Mouse (Mus musculus): ENCODE data around the gene Kif5a.
"Not testable (repeated sequence)": the region's sequence is repeated elsewhere in the genome, so short reads cannot be mapped to it uniquely, and the experiment has no call there.

Kif5a gene

GRCm38 (mm10) chr10:127211414-127211854, 51.7 kb downstream of the Kif5a start, which contains the start of gene Pip4k2c:
Gene Pip4k2c (minus strand): TSS chr10:127211585.
- peak; percentile 92 for DNase-seq

GRCm38 (mm10) chr10:127210961-127211405, 52.2 kb downstream of the Kif5a start:
- DNase-seq = peak; percentile 46

GRCm38 (mm10) chr10:127209928-127210570, 53.1 kb downstream of the Kif5a start:
- DNase-seq = no peak

DNA sequence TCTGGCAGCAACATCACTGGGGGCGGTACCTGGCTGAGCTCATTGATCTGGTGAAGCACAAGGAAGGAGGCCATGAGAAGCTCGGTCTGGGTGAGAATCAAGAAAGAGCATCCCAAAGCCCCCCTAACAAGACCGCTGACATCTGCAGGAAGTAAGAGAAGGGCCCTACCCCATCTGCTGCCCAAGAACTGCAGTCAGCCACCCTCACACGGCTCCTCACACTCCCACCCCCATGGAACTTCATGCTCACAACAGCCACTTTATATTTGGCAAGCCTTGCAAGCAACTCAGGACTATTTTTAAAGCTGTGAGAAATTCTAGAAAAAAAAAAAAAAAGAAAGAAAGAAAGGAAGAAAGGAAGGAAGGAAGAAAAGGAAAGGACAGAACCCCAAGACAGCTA, 54.2 kb downstream of the Kif5a start:
- DNase-seq = no peak

GRCm38 (mm10) chr10:127205373-127205772, 57.8 kb downstream of the Kif5a start:
- no peak for DNase-seq

DNA sequence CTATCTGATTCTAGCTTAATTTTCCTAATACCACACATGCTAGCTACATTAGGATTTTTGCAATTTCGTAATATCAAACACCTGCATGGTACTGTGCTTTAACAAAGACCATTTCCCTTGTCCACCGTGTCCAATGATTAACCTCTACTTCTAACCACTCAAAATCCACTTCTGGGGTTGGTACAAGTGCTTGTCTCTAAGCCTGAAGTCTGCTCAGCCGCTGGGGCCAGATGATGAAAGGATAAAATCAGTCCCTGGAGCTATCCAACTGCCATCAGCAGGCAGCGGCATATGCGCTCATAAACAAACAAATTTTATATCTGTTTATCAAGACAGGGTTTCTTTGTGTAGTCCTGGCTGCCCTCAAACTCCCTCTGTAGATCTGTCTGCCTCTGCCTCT, 58.6 kb downstream of the Kif5a start:
- DNase-seq = no peak

- DNase-seq = no peak
Measured at GRCm38 (mm10) chr10:127203106-127203505, 60.0 kb downstream of the Kif5a start.

- no peak for DNase-seq
Measured at GRCm38 (mm10) chr10:127200279-127200678, 62.9 kb downstream of the Kif5a start.

DNA sequence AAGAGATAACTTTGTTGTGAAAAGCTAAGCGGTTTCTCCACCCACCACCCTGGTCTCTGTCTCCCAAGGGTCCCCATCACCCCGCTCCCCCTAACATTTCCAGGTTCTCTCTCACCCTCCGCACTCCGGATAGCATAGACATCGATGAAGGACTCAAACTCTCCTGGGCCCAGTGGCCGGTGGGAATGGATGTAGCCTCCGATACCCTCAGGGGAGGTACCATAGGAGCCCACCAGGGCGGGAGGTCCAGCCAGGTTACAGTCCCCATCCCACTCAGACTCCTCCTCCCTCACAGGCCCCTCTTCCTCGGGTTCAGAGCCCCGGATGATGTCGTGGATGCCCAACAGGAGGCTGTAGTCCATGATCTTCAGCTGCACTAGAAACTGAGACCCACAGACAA, 63.7 kb downstream of the Kif5a start:
- no peak for DNase-seq

DNA sequence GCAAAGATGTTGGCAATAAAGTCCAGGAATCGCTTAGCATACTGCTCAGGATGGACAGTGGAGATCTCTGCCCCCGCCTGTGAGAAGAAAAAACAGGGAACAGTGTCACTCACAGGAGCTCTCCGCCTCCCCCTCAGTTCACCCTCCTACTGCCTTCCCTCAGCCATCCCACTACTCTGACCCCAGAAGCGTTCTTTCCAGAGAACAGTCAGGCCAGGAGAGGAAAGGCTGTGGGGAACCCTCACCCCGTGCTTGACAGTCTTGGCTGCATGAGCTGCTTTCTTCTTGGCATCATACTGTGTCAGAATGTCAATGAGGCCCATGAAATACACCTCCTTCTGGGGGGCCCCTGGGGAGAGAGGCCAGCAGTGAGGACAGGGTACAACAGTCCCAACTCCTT, 64.1 kb downstream of the Kif5a start:
- DNase-seq = no peak

- no peak for DNase-seq
Measured at GRCm38 (mm10) chr10:127198492-127198891, 64.7 kb downstream of the Kif5a start.

DNA sequence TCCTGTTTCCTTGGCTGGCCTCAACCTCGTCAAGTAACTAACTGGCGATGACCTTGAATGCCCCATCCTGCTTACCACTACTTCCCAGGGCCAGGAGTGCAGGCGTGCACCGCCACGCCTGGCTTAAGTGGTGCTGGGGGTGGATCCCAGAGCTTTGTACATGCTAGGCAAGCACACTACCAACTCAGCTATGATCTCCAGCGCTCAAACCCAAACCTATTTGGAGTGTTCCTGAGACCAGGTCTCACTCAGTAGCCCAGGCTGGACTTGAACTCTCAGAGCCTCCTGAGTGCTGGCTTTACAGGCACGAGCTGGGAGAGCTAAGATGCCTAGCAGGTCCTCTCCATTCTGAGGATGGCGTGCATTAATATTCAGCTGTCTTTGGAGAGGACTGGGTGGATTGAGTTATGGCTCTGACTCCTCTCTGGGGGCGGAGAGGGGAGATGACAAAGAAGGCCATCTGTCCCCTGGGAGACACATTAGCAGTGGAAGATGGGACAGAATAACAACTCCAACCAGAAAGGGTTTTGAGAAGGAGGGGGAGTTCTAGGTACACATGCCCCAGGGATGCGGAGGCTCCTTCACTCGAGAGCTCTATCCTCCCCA, 65.5 kb downstream of the Kif5a start:
- no peak for DNase-seq

- no peak for DNase-seq
Measured at GRCm38 (mm10) chr10:127197104-127197503, 66.0 kb downstream of the Kif5a start.

- peak; percentile 75 for DNase-seq
Measured at GRCm38 (mm10) chr10:127196392-127196791, 66.8 kb downstream of the Kif5a start.

DNA sequence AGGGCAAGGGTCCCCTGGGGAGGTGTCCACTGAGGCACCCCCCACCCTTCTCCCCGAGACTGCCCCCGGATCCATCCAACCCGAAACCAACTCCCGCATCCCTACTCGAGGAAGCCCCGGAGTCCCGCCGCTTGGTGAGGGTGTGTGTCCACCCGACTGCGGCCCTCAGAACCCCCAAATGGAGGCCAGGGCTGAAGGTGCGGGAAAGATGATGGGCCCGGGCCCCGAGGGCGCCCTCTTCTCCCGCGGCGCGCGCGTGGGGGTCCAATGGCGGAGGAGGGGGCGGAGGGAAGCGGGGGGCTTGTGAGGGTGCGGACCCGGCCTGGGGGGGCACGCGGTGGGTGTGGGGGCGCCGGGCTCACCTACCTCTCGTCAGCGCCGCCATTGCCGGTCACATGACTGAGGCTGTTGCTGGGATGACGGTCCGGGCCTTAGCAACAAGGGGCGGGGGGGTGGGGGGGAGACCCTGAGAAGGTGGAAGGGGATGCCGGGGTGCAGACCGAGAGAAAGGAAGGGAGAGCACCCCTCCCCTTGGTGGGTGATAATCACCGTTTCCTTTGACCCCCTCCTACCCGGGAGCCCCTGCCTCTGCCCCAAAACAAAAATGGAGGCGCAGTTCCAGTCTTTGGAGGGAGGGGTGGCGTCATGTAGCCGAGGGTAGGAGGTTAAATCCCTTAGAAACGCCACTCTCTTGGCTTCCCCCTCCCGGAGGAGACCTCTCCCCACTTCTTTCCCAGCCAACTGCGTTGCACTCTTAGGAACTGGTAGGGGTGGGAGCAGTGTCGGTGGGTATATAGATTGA, 67.6 kb downstream of the Kif5a start, which contains the start of gene Dtx3:
Dtx3 (minus strand) TSS at position 401 of the 802 bp plus-strand sequence.
- peak; percentile 76 for DNase-seq

- DNase-seq = peak; percentile 59
Measured at GRCm38 (mm10) chr10:127194428-127195327, 68.5 kb downstream of the Kif5a start.

DNA sequence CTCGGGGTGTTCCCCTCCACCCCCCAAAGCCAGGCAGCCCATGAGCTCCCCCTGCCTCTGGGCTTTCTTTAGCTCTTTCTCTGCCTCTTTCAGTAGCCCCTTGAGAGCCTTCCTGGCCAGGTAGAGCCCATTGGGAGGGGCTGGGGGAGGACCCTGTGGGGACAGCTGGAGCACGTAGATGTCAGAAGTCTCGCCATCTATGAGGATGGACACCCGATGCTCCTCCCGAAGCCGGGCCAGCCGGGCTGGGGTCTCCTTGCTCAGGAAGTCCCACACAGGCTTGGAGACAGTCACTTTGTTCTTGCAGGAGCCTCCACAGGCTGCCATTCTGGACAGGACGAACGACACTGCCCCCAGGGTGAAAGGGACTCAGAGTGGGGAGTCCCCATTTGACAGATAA, 70.1 kb downstream of the Kif5a start:
- DNase-seq = no peak

DNA sequence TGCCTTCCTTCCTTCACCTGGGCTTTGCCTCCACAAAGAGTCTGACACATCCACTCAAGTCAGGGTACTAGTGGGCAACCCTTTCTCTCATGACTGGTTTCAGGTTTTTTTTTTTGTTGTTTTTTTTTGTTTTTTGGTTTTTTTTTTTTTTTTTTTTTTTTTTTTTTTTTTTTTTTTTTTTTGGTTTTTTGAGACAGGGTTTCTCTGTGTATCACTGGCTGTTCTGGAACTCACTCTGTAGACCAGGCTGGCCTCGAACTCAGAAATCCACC, 71.2 kb downstream of the Kif5a start:
- not testable (repeated sequence) for DNase-seq

DNA sequence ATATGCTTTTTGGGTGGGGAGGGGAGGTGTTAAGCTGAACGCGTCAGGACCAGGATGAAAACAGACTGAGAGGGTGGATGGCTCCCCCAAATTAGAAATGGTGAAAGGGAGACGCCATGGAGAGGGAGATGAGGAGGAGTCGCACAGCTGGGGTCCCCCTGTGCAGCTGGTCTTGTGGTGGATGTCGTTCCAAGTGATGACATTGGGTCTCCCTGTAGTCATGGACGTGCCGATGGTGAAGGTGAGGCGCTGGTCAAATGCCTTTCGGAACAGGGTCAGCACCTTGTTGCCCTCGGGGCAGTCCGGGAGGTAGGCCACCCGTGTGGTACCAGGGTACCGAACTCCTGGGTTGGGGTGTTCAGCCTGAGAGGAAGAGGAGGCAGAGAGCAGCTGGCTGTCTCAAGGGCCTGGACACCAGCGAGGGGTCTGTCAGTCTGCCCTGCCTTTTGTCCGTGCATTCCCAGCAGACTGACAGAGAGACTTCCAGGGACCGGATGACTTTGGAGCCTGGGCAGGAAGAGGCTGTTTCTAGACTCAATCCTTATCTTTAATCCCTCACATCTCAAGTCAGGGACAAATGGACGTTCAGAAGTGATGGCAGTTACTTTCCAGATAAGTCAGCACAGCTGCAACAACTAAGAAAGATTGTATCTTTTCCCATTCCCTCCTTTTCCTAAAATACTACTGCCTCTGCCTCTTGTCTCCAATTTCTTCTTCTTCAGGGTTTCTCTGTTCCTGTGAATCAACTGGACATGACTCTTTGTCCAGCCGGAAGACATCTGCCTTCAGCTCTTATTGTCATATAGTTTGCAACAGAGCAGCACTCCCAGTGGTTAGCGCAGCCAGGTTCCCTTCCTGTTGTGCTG, 71.7 kb downstream of the Kif5a start:
- DNase-seq = no peak

GRCm38 (mm10) chr10:127190398-127191190, 72.6 kb downstream of the Kif5a start:
- DNase-seq = peak; percentile 23

Data from embryo, embryonic 11 days (tissue).